Mouse (Mus musculus): ENCODE measurements around the gene Dlx3. TPM values are rescaled to one million over a fixed set of nuclear protein-coding genes. Genes with fewer than 3 reads are reported as not detected.

Dlx3 gene
- polyA plus RNA-seq, 1 experiment from 2014 or later, result not detected

GRCm38 (mm10) chr11:95082896-95083295 lies 37.0 kb upstream of the Dlx3 start:
- H3K4me3 ChIP-seq (ENCODE audit: inconsistent target), result no peak overlapping the region
- no peaks in the 10 kb centered on the region for H3K79me2 ChIP-seq (ENCODE audit: inconsistent target)
- WGBS (ENCODE audit: missing documents), result 51% methylated on average over 7 of the region's 7 CpGs
- H3K27ac ChIP-seq, result no peak overlapping the region
- no peaks in the 10 kb centered on the region for H3K36me3 ChIP-seq (ENCODE audit: inconsistent target)

GRCm38 (mm10) chr11:95084175-95084574 lies 35.7 kb upstream of the Dlx3 start:
- WGBS (ENCODE audit: missing documents), result 88% methylated on average over 4 of the region's 4 CpGs
- Histone ChIP-seq H3K79me2 (ENCODE audit: inconsistent target) (no peaks in the 10 kb centered on the region), H3K27ac (no peak overlapping the region), H3K36me3 (ENCODE audit: inconsistent target) (no peaks in the 10 kb centered on the region), H3K4me3 (ENCODE audit: inconsistent target) (no peak overlapping the region)

DNA sequence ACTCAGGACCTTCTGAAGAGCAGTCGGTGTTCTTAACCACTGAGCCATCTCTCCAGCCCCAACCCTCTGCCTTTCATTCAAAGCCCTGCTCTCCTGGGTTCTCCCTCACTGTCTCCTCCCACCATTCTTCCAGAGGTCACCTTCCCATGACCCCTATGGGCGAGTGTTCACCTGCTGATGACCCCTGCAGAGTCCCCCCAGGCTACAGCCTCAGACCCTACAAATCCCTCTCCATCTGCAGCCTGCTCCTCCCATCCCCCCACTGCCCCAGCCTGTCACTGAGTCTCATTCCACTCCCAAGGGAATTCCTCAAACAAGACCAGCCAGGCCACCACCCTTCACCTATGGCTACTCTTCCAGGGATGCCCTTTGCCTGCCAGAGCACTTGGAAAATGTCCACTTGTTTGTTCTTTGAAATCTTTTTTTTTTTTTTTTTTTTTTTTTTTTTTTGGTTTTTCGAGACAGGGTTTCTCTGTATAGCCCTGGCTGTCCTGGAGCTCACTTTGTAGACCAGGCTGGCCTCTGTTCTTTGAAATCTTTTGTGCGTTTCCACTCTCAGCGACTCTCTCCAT lies 35.0 kb upstream of the Dlx3 start:
- WGBS (ENCODE audit: missing documents), result 86% methylated on average over 3 of the region's 5 CpGs
- no peaks in the 10 kb centered on the region for H3K36me3 ChIP-seq (ENCODE audit: inconsistent target)
- H3K27ac ChIP-seq, result no peak overlapping the region
- no peaks in the 10 kb centered on the region for H3K79me2 ChIP-seq (ENCODE audit: inconsistent target)
- no peak overlapping the region for H3K4me3 ChIP-seq (ENCODE audit: inconsistent target)

DNA sequence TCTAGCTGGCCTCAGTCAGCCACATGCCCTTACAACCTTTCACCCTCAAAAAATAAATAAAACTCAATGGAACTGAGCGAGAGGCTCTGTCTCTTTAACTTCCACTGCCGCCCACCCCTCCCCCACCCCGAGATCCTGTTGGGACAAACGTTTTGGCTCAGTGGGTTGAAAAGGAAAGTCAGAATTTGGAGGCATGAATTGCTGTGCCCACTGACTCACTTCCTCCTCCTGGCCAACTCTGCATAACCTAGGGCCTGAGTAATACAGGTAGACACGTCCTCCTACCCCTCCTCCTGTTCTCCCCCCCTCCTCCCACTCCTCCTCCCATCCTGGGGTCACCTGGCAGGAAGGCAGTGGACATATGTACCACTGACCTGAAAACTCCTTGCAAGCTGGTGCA lies 34.2 kb upstream of the Dlx3 start:
- Histone ChIP-seq H3K79me2 (ENCODE audit: inconsistent target) (no peaks in the 10 kb centered on the region), H3K27ac (no peak overlapping the region), H3K4me3 (ENCODE audit: inconsistent target) (no peak overlapping the region), H3K36me3 (ENCODE audit: inconsistent target) (no peaks in the 10 kb centered on the region)
- WGBS (ENCODE audit: missing documents), result 31% methylated on average over 5 of the region's 5 CpGs

DNA sequence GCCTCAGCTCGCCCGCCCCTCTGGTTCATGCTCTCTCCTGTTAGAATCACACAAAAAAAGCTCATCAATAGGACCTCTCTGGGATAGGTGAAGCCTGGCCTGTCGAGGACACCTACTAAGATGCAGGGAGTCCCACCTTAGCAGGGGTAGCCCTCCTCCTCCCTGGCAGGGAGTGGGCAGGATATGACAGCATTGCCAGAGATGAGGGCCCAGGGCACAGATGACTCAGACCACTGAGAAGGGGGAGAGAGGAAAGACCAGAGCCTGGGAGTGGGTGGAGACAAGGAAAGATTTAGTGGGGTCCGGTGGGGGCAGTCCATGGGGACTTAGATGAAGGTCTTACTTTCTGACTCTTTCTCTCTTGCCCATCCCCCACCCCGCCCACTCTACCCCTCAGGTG lies 33.7 kb upstream of the Dlx3 start:
- Histone ChIP-seq H3K27ac (no peak overlapping the region), H3K79me2 (ENCODE audit: inconsistent target) (no peaks in the 10 kb centered on the region), H3K36me3 (ENCODE audit: inconsistent target) (no peaks in the 10 kb centered on the region), H3K4me3 (ENCODE audit: inconsistent target) (no peak overlapping the region)
- 77% methylated on average over 5 of the region's 5 CpGs for WGBS (ENCODE audit: missing documents)

DNA sequence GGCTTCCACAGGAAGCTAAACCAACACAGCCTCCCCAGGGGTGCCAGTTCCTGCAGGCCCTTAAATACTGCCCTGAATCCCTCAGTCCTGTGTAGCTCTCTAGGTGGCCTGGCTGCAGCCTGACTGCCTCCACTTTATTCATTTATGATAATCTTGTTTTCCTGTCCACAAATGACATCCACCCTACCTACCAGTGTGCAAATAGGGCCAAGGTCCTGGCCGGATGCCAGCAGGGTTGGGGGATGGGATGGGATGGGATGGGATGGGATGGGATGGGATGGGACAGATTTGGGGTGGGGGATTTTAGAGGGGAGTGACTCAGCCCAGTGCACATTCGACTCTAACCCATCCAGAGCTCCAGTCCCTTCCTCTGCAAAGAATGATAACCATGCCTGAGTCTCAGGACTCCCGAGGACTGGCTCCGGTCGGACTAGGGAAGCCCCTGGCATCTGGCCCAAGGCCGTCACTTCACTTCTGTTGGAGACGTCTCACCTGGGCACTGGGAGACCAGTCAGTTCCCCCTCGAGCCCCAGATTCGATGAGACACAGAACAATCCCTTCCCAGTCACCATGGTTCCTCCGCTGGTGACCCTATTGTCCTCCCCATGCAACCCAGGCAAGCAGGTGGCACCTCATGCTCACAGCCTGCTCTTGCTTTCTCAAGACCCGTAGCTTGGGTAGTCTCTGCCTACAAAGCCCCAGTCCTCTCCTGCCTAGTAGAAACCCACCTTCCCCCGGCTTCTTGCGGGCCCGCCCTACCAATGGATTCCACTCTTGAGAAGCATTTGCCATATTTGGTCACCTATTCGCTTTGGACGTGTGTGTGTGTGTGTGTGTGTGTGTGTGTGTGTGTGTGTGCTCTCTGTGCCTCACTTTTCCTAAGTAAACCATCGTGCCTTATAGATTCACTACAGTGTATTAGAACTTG lies 32.4 kb upstream of the Dlx3 start:
- Histone ChIP-seq H3K4me3 (ENCODE audit: inconsistent target) (no peak overlapping the region), H3K36me3 (ENCODE audit: inconsistent target) (no peaks in the 10 kb centered on the region), H3K79me2 (ENCODE audit: inconsistent target) (no peaks in the 10 kb centered on the region), H3K27ac (no peak overlapping the region)
- WGBS (ENCODE audit: missing documents), result 87% methylated on average over 13 of the region's 17 CpGs

DNA sequence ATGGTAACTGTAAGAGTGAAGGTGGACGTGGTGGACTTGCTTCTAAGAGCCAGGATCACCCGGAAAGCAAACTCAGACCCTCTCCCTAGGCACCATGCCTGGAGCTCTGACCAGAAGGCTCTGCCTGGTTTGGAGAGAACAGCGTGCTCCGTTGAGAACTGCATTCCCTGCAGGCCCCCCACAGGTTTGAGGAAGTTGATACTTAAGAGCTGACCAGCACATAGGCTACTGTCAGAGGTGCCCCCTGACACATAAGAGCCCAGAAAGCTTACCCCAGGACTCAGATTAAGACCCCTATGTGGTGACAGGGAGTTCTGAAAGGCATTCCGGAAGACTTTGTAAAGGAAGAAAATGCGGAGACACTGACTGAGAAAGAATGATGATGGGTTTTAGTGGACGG lies 31.6 kb upstream of the Dlx3 start:
- Histone ChIP-seq H3K79me2 (ENCODE audit: inconsistent target) (no peaks in the 10 kb centered on the region), H3K36me3 (ENCODE audit: inconsistent target) (no peaks in the 10 kb centered on the region), H3K4me3 (ENCODE audit: inconsistent target) (no peak overlapping the region), H3K27ac (no peak overlapping the region)
- 76% methylated on average over 7 of the region's 7 CpGs for WGBS (ENCODE audit: missing documents)

DNA sequence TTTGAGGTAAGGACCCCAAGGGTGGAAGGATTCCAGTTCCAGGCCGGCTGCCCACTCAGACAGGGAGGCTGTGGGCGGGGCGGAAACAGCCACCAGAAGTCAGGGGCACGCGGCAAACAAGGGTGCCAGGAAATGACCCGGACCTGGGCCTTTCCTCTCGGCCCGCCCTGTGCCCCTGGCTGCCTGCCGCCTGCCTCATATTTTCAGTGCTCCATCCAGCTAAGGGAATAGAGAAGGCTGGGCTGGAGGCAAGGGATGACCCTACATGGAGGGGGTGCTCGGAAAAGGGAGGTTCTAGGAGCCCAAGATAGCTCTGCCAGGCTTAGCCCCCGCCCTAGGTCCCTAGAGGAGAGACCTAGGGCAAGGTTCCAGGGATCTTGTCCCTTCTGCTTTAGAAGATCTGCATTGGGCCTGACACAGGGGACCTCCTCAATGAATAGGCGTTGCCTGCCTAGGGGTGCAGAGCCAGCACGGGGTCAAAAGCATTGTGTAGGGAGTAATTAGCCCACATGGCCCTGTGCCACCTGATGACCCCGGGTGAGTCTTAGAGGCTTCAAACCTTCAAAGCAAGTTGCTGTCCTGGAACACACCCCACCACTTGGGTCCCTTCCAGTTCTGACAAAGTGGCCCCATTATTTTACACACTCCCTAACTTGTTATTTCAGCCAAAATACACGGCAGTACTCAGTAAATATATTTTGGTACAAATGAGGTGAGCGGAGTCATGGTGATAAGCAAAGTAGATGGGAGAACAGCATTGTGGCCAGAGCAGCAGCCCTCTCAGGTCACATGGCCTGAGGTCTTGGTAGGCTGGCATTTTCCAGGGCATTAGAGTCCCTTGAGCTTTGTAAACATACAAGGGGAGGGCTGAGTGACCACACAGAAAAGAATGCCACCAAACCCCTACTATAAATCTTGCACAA lies 30.8 kb upstream of the Dlx3 start:
- H3K4me3 ChIP-seq (ENCODE audit: inconsistent target), result no peak overlapping the region
- no peaks in the 10 kb centered on the region for H3K79me2 ChIP-seq (ENCODE audit: inconsistent target)
- H3K36me3 ChIP-seq (ENCODE audit: inconsistent target), result no peaks in the 10 kb centered on the region
- 29% methylated on average over 16 of the region's 16 CpGs for WGBS (ENCODE audit: missing documents)
- H3K27ac ChIP-seq, result no peak overlapping the region

- Histone ChIP-seq H3K79me2 (ENCODE audit: inconsistent target) (no peaks in the 10 kb centered on the region), H3K27ac (no peak overlapping the region), H3K36me3 (ENCODE audit: inconsistent target) (no peaks in the 10 kb centered on the region), H3K4me3 (ENCODE audit: inconsistent target) (no peak overlapping the region)
- 79% methylated on average over 5 of the region's 5 CpGs for WGBS (ENCODE audit: missing documents)
These were observed 26.8 kb upstream of the Dlx3 start for GRCm38 (mm10) chr11:95093077-95093476.

DNA sequence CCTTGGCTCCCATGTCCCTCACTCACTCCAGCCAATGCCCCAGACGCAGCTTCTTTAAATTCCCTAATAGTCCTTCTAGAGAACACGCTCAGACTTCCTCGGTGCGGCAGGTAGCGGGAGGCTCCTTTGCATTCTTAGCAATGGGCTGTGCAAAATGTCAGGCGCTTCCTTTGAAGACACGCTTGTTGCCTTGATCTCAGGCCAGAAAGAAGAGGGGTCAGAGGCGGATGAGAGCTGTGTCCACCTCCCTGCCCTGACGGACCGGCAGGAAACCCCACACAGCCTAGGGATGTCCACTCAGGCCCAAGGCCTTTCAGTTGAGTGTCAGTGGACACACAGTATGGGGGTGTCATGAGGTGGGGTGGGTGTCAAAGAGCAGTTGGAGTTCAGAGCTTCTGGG lies 24.3 kb upstream of the Dlx3 start:
- no peaks in the 10 kb centered on the region for H3K79me2 ChIP-seq (ENCODE audit: inconsistent target)
- H3K27ac ChIP-seq, result no peak overlapping the region
- no peak overlapping the region for H3K4me3 ChIP-seq (ENCODE audit: inconsistent target)
- WGBS (ENCODE audit: missing documents), result 96% methylated on average over 8 of the region's 10 CpGs
- no peaks in the 10 kb centered on the region for H3K36me3 ChIP-seq (ENCODE audit: inconsistent target)

DNA sequence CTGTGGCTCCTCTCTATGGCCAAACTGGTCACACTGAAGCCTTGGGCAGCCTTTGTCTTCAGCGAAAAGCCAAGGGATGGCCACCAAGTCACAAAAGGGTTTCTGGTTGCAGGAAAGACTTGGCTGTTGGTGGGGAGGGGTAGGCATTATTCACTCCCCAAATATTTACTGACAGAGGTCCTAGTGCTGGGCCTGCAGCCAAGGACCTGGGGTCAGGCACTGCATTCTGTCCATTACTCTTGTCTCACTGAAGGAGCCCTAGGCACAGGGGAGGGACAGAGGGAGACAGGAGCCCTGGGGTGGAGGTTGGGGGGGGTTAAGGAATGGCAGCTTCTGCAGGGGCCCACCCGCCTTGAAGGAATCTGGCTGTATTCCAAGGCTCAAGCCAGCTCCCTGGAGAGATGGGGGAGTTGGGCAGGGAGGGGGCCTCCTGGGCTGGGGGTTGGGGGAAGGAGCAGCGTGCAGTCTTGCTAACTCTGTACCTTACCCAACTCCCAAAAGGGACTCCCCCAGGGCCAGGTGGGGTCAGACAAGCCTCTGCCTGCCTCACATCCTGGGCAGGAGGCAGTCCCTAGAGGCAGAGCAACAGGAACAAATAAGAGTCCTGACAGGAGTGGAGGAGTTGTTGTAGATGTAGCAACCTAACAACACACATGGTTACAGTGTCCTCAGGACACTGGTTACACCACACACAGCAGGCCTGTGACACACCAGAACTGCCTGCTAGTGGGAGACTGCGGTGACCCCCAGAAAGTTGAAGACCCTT lies 23.1 kb upstream of the Dlx3 start:
- Histone ChIP-seq H3K27ac (no peak overlapping the region), H3K4me3 (ENCODE audit: inconsistent target) (no peak overlapping the region), H3K79me2 (ENCODE audit: inconsistent target) (no peaks in the 10 kb centered on the region), H3K36me3 (ENCODE audit: inconsistent target) (no peaks in the 10 kb centered on the region)
- WGBS (ENCODE audit: missing documents), result 84% methylated on average over 4 of the region's 4 CpGs

DNA sequence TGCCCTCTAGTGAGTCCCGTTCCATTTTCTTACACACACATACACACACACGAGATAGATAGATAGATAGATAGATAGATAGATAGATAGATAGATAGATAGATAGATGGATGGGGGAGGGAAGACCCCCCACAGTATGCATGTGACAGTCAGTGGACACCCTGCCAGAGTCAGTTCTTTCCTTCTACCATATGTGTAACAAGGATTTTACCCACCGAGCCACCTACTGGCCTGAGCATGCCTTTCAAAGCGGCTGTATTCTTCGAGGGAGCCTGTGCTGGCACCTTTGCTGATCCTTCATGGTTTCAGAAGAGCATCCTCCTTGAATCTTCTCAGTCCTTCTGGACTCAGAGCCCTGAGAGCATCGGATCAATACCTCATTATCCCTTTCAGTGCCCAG lies 22.0 kb upstream of the Dlx3 start:
- Histone ChIP-seq H3K79me2 (ENCODE audit: inconsistent target) (no peaks in the 10 kb centered on the region), H3K36me3 (ENCODE audit: inconsistent target) (no peaks in the 10 kb centered on the region), H3K4me3 (ENCODE audit: inconsistent target) (no peak overlapping the region), H3K27ac (no peak overlapping the region)
- WGBS (ENCODE audit: missing documents), result 68% methylated on average over 4 of the region's 6 CpGs

DNA sequence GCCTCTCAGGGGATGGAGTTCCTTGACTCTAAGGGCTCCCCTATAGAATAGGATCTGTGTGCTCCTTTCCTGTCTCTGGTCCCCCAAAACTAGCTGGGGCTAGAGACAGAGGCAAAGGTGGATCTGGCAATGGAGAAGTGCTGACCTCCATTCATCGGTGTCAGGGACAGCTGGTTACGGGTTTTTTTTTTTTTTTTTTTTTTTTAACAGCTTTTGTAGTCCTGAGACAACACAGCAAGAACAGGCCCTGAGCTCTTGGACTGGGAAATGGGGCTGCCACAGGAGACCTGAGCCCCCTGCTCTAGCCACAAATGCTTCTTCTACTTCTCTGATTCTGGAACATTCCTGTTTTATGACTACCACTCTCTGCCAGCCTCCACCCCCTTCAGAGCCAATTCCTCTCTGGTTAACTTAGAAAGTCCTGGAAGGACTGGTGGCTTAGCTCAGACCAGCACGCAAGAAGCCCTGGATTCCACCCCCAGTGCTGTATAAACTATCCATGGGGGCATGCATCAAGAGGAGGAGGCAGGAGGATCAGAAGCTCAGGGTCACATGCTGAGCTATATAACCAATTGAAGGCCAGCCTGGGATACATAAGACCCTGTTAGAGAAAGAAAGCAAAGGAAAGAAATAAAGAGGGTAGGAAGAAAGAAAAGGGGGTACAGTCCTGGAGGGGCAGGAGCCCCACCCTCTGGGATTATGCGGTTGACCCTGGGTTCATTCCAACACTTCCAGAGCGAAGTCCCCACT lies 21.4 kb upstream of the Dlx3 start:
- H3K36me3 ChIP-seq (ENCODE audit: inconsistent target), result no peaks in the 10 kb centered on the region
- H3K79me2 ChIP-seq (ENCODE audit: inconsistent target), result no peaks in the 10 kb centered on the region
- no peak overlapping the region for H3K27ac ChIP-seq
- no peak overlapping the region for H3K4me3 ChIP-seq (ENCODE audit: inconsistent target)
- WGBS (ENCODE audit: missing documents), result 93% methylated on average over 3 of the region's 5 CpGs

- 75% methylated on average over 3 of the region's 3 CpGs for WGBS (ENCODE audit: missing documents)
- Histone ChIP-seq H3K27ac (no peak overlapping the region), H3K36me3 (ENCODE audit: inconsistent target) (no peaks in the 10 kb centered on the region), H3K79me2 (ENCODE audit: inconsistent target) (no peaks in the 10 kb centered on the region), H3K4me3 (ENCODE audit: inconsistent target) (no peak overlapping the region)
These were observed 19.5 kb upstream of the Dlx3 start for GRCm38 (mm10) chr11:95100393-95100792.
